Mouse (Mus musculus): Measurements from ENCODE around the gene BC048507. TPM values are rescaled to one million over a fixed set of nuclear protein-coding genes. Genes with fewer than 3 reads are reported as not detected.
"Not testable (repeated sequence)": the region's sequence is repeated elsewhere in the genome, so short reads cannot be mapped to it uniquely, and the experiment has no call there.

The BC048507 gene
- total RNA-seq (2021): not detected
- long read RNA-seq, experiment 1: 0 reads
- long read RNA-seq, experiment 2: 0 reads

DNA sequence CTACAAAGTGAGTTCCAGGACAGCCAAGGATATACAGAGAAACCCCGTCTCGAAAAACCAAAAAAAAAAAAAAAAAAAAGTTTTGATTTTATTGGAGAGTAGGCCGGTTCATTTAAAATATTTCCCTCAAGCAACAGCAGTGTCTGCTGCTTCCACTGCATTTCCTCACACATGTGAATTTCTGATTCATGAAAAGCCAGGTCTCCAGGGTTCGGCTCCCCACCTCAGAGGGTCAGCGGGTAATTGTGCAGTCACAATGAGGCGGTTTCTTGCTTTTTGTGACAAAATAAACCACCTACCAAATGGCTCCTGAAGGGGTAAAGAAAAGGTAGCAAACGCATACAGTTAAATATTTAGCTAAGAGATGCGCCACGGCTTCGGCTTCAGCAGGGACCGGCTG lies at the start of gene BC048507:
Gene BC048507, plus strand, starts transcription at position 301 of the 400 bp plus-strand sequence.
- no peak for DNase-seq

GRCm38 (mm10) chr13:67813710-67814660 lies 49.1 kb upstream of the BC048507 start, which contains the start of gene Zfp273:
Gene Zfp273 (plus strand): TSS chr13:67813740.
- peak; percentile 81 for DNase-seq

- DNase-seq: no peak
Measured at GRCm38 (mm10) chr13:67818636-67819035, 44.5 kb upstream of the BC048507 start.

- peak; percentile 71 for DNase-seq
Measured at GRCm38 (mm10) chr13:67830911-67831336, 32.2 kb upstream of the BC048507 start, which contains the start of gene Gm10037. Gene Gm10037 (plus strand): TSS chr13:67831106.

DNA sequence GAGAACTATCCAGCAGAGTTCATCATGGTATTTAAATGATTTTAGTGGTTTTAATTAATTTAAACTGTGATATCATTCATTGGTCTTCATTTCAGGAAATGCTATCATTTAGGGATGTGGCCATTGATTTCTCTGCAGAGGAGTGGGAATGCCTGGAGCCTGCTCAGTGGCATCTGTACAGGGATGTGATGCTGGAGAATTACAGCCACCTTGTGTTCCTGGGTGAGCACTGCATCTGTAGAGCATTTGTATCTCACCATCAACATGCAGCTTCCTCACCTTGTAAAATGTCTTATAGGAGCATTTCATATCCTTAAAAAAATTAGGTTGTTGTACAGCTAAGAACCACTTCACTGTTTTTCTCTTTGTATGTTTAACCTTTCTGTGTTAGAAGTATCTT lies 30.0 kb upstream of the BC048507 start:
- DNase-seq: not testable (repeated sequence)

DNA sequence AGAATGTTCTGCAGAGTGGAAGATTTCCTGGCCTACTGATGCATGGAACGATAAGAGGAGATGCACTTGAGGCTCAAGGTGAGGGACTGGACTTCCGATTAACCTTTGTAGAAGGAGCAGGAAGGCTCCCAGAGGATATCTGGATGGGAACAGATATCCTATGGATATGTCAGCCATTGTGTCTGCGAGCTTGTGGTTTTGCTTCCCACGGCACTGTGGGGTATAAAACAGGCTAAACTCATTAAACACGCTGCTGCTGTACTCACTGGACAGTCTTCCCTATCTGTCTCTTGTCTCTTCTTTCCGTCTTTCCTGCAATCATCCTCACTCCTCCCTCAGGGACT lies 19.4 kb upstream of the BC048507 start:
- no peak for DNase-seq

DNA sequence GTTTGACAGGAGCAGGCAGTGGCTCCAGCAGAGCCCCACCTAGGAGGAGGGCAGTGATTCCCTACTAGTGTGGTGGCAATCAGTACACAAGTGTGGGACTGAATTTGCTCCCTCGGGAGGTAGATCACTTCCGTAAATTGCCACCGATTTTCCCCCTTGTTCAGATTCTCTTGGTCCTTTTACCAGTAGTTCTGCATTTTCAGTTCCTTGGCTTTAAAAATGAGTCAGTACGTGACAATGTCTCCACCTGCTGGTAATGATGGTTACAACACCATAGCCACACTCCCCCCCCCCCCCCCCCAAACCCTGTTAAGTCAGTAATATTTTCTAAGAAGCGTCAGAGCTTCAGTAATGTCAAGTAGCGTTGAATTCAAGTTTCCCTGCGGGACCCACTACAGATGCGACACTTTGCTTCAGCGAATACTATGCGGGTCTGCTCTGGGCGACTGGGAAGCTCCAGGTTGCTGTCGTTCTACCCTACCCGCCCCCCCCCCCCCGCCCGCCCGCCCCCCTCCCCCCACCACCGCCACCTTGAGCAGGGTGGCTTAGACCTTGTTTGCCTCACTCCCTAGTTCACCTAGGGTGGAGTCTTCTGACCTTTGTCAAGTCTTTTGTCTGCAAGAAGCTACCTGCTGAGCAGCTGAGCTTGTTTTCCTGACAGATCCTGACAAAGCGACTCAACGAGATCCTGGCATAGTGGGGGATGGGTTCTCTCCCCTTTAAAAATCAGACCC lies 18.8 kb upstream of the BC048507 start:
- peak; percentile 68 for DNase-seq

DNA sequence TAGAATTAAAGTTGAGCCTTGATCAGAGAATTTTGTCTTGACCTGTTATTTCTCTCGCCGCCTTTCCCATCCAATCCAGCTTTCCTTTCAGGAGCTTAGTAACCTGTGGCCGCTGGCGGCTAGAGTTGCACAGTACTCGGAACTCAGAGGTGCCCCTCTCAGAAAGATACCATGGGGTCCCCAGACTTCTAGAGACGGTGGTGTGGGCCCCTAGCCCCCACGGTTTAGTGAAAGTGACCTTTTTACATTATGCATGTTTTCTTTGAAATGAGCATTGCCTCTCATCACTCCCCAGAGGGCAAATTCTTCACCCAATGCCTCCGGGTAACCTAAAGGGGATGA lies 18.3 kb upstream of the BC048507 start:
- DNase-seq: no peak

DNA sequence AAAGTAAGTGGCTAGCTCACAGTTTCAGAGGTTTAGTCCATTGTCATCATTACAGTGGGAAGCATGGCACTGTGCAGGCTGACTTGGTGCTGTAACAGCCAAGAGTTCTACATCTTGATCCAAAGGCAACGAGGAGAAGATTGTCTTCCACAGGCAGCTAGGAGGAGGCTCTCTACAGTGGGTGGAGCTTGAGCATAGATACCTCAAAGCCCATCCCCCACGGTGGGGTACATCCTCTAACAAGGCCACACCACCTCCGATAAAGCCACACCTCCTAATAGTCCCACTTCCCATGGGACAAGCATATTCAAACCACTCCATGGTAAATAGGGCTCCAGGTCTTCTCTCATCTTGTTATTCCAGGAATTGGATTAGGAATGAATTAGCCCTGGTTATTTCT lies 12.8 kb upstream of the BC048507 start:
- no peak for DNase-seq

DNA sequence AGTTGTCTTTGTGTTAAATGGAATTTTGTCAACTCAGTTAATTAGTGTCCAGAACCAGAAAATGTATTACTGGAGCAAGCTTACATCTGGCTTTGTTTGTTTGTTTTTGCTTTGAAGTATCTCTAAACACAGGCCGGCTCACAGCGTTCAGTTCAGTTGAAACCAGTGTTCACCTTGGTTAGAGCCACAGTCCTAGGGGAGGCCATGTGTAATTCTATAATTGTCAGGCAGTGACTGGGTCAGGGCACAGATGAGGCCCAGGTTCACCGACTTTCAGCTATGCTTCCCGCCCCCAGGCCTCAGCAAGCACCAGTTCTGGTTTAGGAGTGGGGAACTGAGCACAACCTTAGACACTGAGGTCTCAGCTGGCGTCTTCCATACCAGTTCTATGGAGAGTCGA lies 10.0 kb upstream of the BC048507 start:
- DNase-seq: no peak

GRCm38 (mm10) chr13:67853983-67854382 lies 9.1 kb upstream of the BC048507 start:
- no peak for DNase-seq

DNA sequence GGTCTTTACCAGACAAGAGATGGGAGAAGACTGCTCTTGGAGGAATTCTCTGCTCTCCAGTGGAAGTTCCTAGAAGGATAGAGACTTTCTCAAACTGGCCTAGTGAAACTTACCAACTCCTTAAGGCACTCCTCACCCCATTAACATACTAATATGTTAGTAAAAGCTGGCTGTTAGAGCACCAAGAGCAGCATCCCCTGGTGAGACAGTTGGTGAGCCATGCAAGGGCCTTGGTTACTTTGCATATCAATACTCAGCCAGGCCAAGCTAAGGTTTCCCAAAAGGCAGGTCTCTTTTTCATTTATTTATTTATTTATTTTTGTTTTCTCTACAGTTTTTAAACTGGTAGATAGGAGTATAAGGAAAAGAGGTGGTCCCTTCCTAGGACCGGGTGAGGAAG lies 5.8 kb upstream of the BC048507 start:
- DNase-seq: no peak

GRCm38 (mm10) chr13:67862508-67862907 lies 618 bp upstream of the BC048507 start:
- DNase-seq: no peak

GRCm38 (mm10) chr13:67864764-67865350 lies 1.7 kb downstream of the BC048507 start:
- DNase-seq: no peak

- DNase-seq: peak; percentile 12
Measured at GRCm38 (mm10) chr13:67867899-67868298, 4.8 kb downstream of the BC048507 start.

DNA sequence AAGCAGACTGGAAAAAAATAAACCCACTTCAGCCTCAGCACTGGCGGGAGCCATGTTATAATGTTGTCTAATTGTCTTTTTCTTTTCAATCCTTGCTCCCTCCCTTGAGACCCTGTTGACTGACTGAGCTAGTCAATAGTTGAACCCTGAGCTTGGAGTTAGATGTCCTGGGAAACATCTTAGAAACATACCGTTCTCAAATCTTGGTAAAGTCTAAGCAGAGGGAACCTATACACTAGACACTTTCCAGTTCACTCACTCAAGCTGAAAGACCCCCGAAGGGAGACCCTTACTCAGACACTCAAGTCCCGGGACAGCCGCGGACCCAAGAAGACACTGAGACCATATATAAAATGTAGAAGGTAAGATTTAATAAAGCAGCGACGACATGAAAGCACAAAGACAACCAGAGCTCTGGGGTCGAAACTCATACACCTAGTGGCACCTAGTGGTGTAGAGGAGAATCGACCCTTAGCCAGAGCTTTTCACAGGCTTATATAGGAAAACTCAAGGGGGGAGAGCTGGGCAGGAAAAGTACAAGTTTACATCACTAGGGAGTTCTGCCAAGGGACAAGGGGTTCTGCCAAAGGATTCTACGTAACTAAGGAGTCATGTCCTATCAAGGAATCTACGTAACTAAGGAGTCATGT lies 13.0 kb downstream of the BC048507 start:
- DNase-seq: not testable (repeated sequence)

GRCm38 (mm10) chr13:67876699-67877254 lies 13.7 kb downstream of the BC048507 start:
- no peak for DNase-seq

DNA sequence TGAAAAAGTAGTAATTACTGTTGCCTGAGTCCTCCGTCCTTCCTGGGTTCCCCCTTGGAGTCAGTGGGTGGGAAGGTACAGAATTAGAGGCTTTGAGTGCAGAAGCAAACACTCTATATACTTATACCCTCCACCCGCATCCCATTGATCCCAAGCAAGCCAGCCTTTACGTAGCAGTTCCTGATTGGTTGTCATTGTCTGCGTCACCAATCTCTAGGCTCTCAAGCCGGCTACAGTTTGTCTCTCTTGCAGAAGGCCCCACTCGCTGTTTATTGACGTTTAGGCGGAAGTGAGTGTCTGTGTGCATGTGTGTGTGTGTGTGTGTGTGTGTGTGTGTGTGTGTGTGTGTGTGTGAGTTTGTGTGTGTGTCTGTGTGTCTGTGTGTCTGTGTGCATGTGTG lies 20.8 kb downstream of the BC048507 start:
- DNase-seq: no peak

- no peak for DNase-seq
Measured at GRCm38 (mm10) chr13:67909759-67910158, 46.6 kb downstream of the BC048507 start.

All from adrenal gland, postnatal 10 days (tissue).